Mouse (Mus musculus): Measurements from ENCODE around the gene Gm10842.

- no peak for TF ChIP-seq CTCF (IDR thresholded peaks at IDR 0.05; ENCODE audit: extremely low read depth, insufficient read depth, insufficient read length, insufficient replicate concordance)
- TF ChIP-seq POLR2A (IDR thresholded peaks at IDR 0.05; ENCODE audit: low read depth, low read length): no peak
These were observed 28.9 kb upstream of the Gm10842 start for GRCm38 (mm10) chr11:105117814-105118213.
